21 mouse cellular contexts compared by ENCODE assay signal in the genomic region with DNA sequence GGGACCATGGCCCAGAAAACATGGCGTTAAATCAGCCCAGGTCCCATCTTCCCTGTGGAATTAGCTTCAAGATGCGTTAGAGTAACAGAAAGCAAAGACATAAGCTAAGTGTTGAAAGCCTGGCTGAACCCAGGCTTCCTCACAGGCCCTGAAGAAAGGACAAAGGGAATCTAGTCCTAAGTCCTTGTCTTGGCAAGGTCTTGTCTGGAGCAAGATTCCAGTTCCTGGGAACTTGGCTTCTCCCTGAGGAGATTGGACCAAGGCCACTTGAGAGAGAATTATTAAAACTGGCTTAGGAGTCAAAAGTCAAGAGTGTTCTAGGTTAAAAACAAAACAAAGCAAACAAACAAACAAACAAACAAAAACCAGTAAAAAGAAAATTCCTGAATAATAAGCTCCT. TPM values are rescaled to one million over a fixed set of nuclear protein-coding genes. Genes with fewer than 3 reads are reported as not detected.
DNase-seq lines count a peak whose midpoint lies in the region; ATAC-seq and TF ChIP-seq lines count a peak whose summit lies in the region.
"Had no signal": no experiment of that assay in that cellular context is flagged by ENCODE, and none has a peak within 500 bp of the region (broad histone marks: within the 10 kb centered on the region; RNA-seq: fewer than 3 reads in every experiment).

No protein-coding gene starts in this region.

- WGBS in heart, embryonic 10.5 days: 79% methylated on average over 2 of the region's 2 CpGs
- 79% methylated on average over 2 of the region's 2 CpGs for WGBS in kidney, adult 2 months
- 94% methylated on average over 2 of the region's 2 CpGs for WGBS in liver, adult 2 months
- WGBS in liver, embryonic 11.5 days: 87% methylated on average over 2 of the region's 2 CpGs

- DNase-seq in heart, adult 8-10 months (ENCODE audit: low spot score): peak; percentile 23
- DNase-seq in heart, embryonic 10.5 days (ENCODE audit: low spot score): no peak
- peak; percentile 83 for DNase-seq in kidney, adult 2 months
- DNase-seq in kidney, postnatal 25 days: no peak
- DNase-seq in liver, adult 2 months (ENCODE audit: extremely low read depth, low read depth, low spot score): peak; percentile 4
- no peak for DNase-seq in liver, embryonic 11.5 days (ENCODE audit: low spot score)
- DNase-seq: adrenal gland, adult 2 months; adrenal gland, postnatal 25 days; cerebellum, adult 18-20 months; cerebellum, adult 9-11 months; cerebellum, postnatal 36 days; forebrain, postnatal 0 days had no signal

- H3K9ac ChIP-seq in liver, adult 2 months (ENCODE audit: low read depth, low read length): no peak overlapping the region
- H3K9ac ChIP-seq in liver, embryonic 11.5 days (ENCODE audit: low read depth, low read length): no peak overlapping the region
- H3K9ac ChIP-seq: embryonic facial prominence, embryonic 13.5 days; forebrain, embryonic 13.5 days; forebrain, postnatal 0 days; hindbrain, embryonic 14.5 days; intestine, embryonic 15.5 days had no signal

- H3K36me3 ChIP-seq in heart, embryonic 10.5 days: no peaks in the 10 kb centered on the region
- no peaks in the 10 kb centered on the region for H3K36me3 ChIP-seq in kidney, adult 2 months (ENCODE audit: control insufficient read depth, insufficient read depth, low read length)
- H3K36me3 ChIP-seq in liver, adult 2 months (ENCODE audit: control insufficient read depth, insufficient read depth, low read length): no peaks in the 10 kb centered on the region
- no peaks in the 10 kb centered on the region for H3K36me3 ChIP-seq in liver, embryonic 11.5 days (ENCODE audit: control insufficient read depth, insufficient read depth, low read length)
- H3K36me3 ChIP-seq: embryonic facial prominence, embryonic 13.5 days; hindbrain, embryonic 10.5 days; intestine, embryonic 15.5 days had no signal

- H3K4me3 ChIP-seq in heart, embryonic 10.5 days: no peak overlapping the region
- no peak overlapping the region for H3K4me3 ChIP-seq in kidney, adult 2 months (ENCODE audit: insufficient read depth, low read depth, low read length)
- H3K4me3 ChIP-seq in liver, adult 2 months (ENCODE audit: insufficient read depth, low read depth, low read length): no peak overlapping the region
- H3K4me3 ChIP-seq in liver, embryonic 11.5 days (ENCODE audit: low read depth, low read length): no peak overlapping the region
- H3K4me3 ChIP-seq: embryonic facial prominence, embryonic 13.5 days; forebrain, embryonic 13.5 days; heart, adult 2 months; hindbrain, embryonic 10.5 days; intestine, embryonic 15.5 days had no signal

- no peak for TF ChIP-seq POLR2A in kidney, adult 2 months (IDR thresholded peaks at IDR 0.05; ENCODE audit: low read depth, low read length)
- TF ChIP-seq POLR2A in liver, adult 2 months (IDR thresholded peaks at IDR 0.05; ENCODE audit: extremely low read depth, insufficient read depth, low read length): no peak

- no peaks in the 10 kb centered on the region for H3K27me3 ChIP-seq in heart, embryonic 10.5 days (ENCODE audit: insufficient read depth, poor library complexity, severe bottlenecking)
- H3K27me3 ChIP-seq in kidney, adult 2 months (replicated peaks; ENCODE audit: control insufficient read depth, insufficient read depth, low read length): no peaks in the 10 kb centered on the region
- H3K27me3 ChIP-seq in liver, adult 2 months (ENCODE audit: control insufficient read depth, insufficient read depth, low read length): no peaks in the 10 kb centered on the region
- no peaks in the 10 kb centered on the region for H3K27me3 ChIP-seq in liver, embryonic 11.5 days (replicated peaks; ENCODE audit: control insufficient read depth, insufficient read depth, low read length)
- H3K27me3 ChIP-seq: CH12.LX; embryonic facial prominence, embryonic 13.5 days; forebrain, embryonic 13.5 days; intestine, embryonic 15.5 days; Patski had no signal

- no peak for TF ChIP-seq CTCF in kidney, adult 2 months (conservative IDR thresholded peaks at IDR 0.05; ENCODE audit: insufficient read depth, insufficient read length, low read depth, low read length)
- TF ChIP-seq CTCF in liver, adult 2 months (IDR thresholded peaks at IDR 0.05; ENCODE audit: low read depth, low read length): no peak

- H3K27ac ChIP-seq in heart, embryonic 10.5 days: no peak overlapping the region
- peak overlapping the region; percentile 83 for H3K27ac ChIP-seq in kidney, adult 2 months (ENCODE audit: insufficient read depth, low read depth, low read length)
- H3K27ac ChIP-seq in liver, adult 2 months (replicated peaks; ENCODE audit: insufficient read depth, low read depth, low read length): peak overlapping the region; percentile 75
- no peak overlapping the region for H3K27ac ChIP-seq in liver, embryonic 11.5 days (ENCODE audit: low read depth, low read length)
- H3K27ac ChIP-seq: embryonic facial prominence, embryonic 13.5 days; forebrain, embryonic 13.5 days; heart, adult 2 months; hindbrain, embryonic 10.5 days; hindbrain, embryonic 14.5 days; intestine, embryonic 15.5 days had no signal

- H3K9me3 ChIP-seq in heart, embryonic 10.5 days: no peaks in the 10 kb centered on the region
- H3K9me3 ChIP-seq in liver, embryonic 11.5 days (ENCODE audit: control insufficient read depth, low read length): no peaks in the 10 kb centered on the region
- H3K9me3 ChIP-seq: embryonic facial prominence, embryonic 13.5 days; forebrain, embryonic 13.5 days; intestine, embryonic 15.5 days had no signal

- H3K79me2 ChIP-seq in liver, adult 2 months (ENCODE audit: control insufficient read depth, insufficient read depth, low read length): peaks cover 4% of the 10 kb centered on the region; the same call in 1 of the 2 replicates

- peaks cover 8% of the 10 kb centered on the region; the same call in 1 of the 2 replicates for H3K4me1 ChIP-seq in heart, embryonic 10.5 days
- H3K4me1 ChIP-seq in kidney, adult 2 months (ENCODE audit: control insufficient read depth, insufficient read depth, low read length): peaks cover 6% of the 10 kb centered on the region; the same call in 1 of the 2 replicates
- H3K4me1 ChIP-seq in liver, adult 2 months (ENCODE audit: control insufficient read depth, insufficient read depth, low read length): peaks cover 38% of the 10 kb centered on the region
- no peaks in the 10 kb centered on the region for H3K4me1 ChIP-seq in liver, embryonic 11.5 days (replicated peaks; ENCODE audit: control insufficient read depth, insufficient read depth, low read length)
- H3K4me1 ChIP-seq: embryonic facial prominence, embryonic 13.5 days; forebrain, embryonic 13.5 days; hindbrain, embryonic 10.5 days; intestine, embryonic 15.5 days had no signal

- no peak overlapping the region for H3K4me2 ChIP-seq in liver, embryonic 11.5 days
- H3K4me2 ChIP-seq: embryonic facial prominence, embryonic 13.5 days; forebrain, embryonic 13.5 days; hindbrain, embryonic 14.5 days; intestine, embryonic 15.5 days had no signal

- no peak for ATAC-seq in liver, embryonic 11.5 days (replicated peaks; ENCODE audit: low FRiP score)
- ATAC-seq: activated CD4-positive, CD25-positive, alpha-beta regulatory T cell, adult 4 months; forebrain, embryonic 13.5 days; forebrain, postnatal 0 days; intestine, embryonic 15.5 days; Patski had no signal

RNA-seq across cellular contexts. Expression of a gene that starts 16.5 kb away (rescaled TPM):
- total RNA-seq in heart, adult 8-10 months (2022): 100 to 1,000 TPM; 348 to 427 (median 386) TPM
- 179 and 191 TPM in 2 replicates for polyA plus RNA-seq in heart, embryonic 10.5 days (2016; fragmentation: Nextera tagmentation; extraction: Ambion mirVana)
- polyA plus RNA-seq in kidney, adult 2 months (2012; rRNA removed): 532 and 670 TPM in 2 replicates
- total RNA-seq in liver, adult 2 months (2014; rRNA removed): 2,678 and 3,000 TPM in 2 replicates
- polyA plus RNA-seq in liver, adult 2 months (2012; rRNA removed): 1,138 and 1,579 TPM in 2 replicates
- polyA plus RNA-seq in liver, embryonic 11.5 days (2014; fragmentation: Nextera tagmentation; extraction: Ambion mirVana): 231 and 232 TPM in 2 replicates

RNA-seq across cellular contexts. Expression of a gene that starts 32.1 kb away (rescaled TPM):
- 10 to 100 TPM; 16.0 to 26.0 (median 19.9) TPM for total RNA-seq in heart, adult 8-10 months (2022)
- polyA plus RNA-seq in heart, embryonic 10.5 days (2016; fragmentation: Nextera tagmentation; extraction: Ambion mirVana): 0.21 and 0.48 TPM in 2 replicates
- 29.8 and 30.4 TPM in 2 replicates for polyA plus RNA-seq in kidney, adult 2 months (2012; rRNA removed)
- 1.9 and 2.7 TPM in 2 replicates for total RNA-seq in liver, adult 2 months (2014; rRNA removed)
- polyA plus RNA-seq in liver, adult 2 months (2012; rRNA removed): 2.9 and 3.8 TPM in 2 replicates
- 0.40 and 0.92 TPM in 2 replicates for polyA plus RNA-seq in liver, embryonic 11.5 days (2014; fragmentation: Nextera tagmentation; extraction: Ambion mirVana)
- polyA plus RNA-seq: activated CD4-positive, CD25-positive, alpha-beta regulatory T cell, adult 4 months had no signal

RNA-seq across cellular contexts. Expression of a gene that starts 36.9 kb away (rescaled TPM):
- total RNA-seq in heart, adult 8-10 months (2022): 10 to 100 TPM; 33.6 to 45.8 (median 37.9) TPM
- polyA plus RNA-seq in heart, embryonic 10.5 days (2016; fragmentation: Nextera tagmentation; extraction: Ambion mirVana): 15.3 and 19.2 TPM in 2 replicates
- 220 and 261 TPM in 2 replicates for polyA plus RNA-seq in kidney, adult 2 months (2012; rRNA removed)
- total RNA-seq in liver, adult 2 months (2014; rRNA removed): 141 and 149 TPM in 2 replicates
- polyA plus RNA-seq in liver, adult 2 months (2012; rRNA removed): 203 and 264 TPM in 2 replicates
- 17.6 and 20.4 TPM in 2 replicates for polyA plus RNA-seq in liver, embryonic 11.5 days (2014; fragmentation: Nextera tagmentation; extraction: Ambion mirVana)

Comparison
In these comparisons a context has a peak if more than half of its experiments do, and no peak if none do; other contexts are left out.
1. DNase-seq: peak in heart, adult 8-10 months (single experiment), kidney, adult 2 months (single experiment) and liver, adult 2 months (single experiment); none in heart, embryonic 10.5 days (single experiment), kidney, postnatal 25 days (0 of 2) and liver, embryonic 11.5 days (single experiment).
2. H3K27ac ChIP-seq: peak in kidney, adult 2 months (single experiment) and liver, adult 2 months (single experiment); none in heart, embryonic 10.5 days (single experiment) and liver, embryonic 11.5 days (single experiment).